Mouse (Mus musculus): ENCODE results near the gene Tcl1b5.

The Tcl1b5 gene

GRCm38 (mm10) chr12:105209231-105209630, 33.1 kb downstream of the Tcl1b5 start:
- no peak for DNase-seq

GRCm38 (mm10) chr12:105217101-105217760, 41.1 kb downstream of the Tcl1b5 start:
- no peak for DNase-seq

GRCm38 (mm10) chr12:105222601-105223319, 46.6 kb downstream of the Tcl1b5 start, which contains the start of gene Tcl1:
Gene Tcl1, minus strand, starts transcription at chr12:105222793.
- DNase-seq = no peak

- no peak for DNase-seq
Measured at GRCm38 (mm10) chr12:105224621-105225320, 48.6 kb downstream of the Tcl1b5 start.

All from thymus, postnatal 4 days (tissue).